Mouse (Mus musculus) c-Kit-positive CD71-positive TER-119-negative erythroid progenitor cells, embryonic 14.5 days (primary cell): Measurements from ENCODE around the gene Kctd12.

Experiments used
- DNase-seq: peaks from one replicate; pipeline ENCODE4 v3.0.0-alpha.2; 2013; ENCODE audit warnings: low read depth

Gene Kctd12

GRCm38 (mm10) chr14:102965841-102966240, 16.6 kb downstream of the Kctd12 start:
- no peak for DNase-seq

- no peak for DNase-seq
Observed at GRCm38 (mm10) chr14:102962019-102962418, 20.4 kb downstream of the Kctd12 start.

- no peak for DNase-seq
Observed at GRCm38 (mm10) chr14:102953511-102953910, 28.9 kb downstream of the Kctd12 start.

GRCm38 (mm10) chr14:102951974-102952373, 30.5 kb downstream of the Kctd12 start:
- DNase-seq = no peak

- DNase-seq = no peak
Observed at GRCm38 (mm10) chr14:102947796-102948195, 34.6 kb downstream of the Kctd12 start.

GRCm38 (mm10) chr14:102942222-102942843, 40.1 kb downstream of the Kctd12 start:
- no peak for DNase-seq

GRCm38 (mm10) chr14:102934878-102935277, 47.6 kb downstream of the Kctd12 start:
- no peak for DNase-seq

GRCm38 (mm10) chr14:102930933-102931332, 51.5 kb downstream of the Kctd12 start:
- DNase-seq = no peak

GRCm38 (mm10) chr14:102929545-102929944, 52.9 kb downstream of the Kctd12 start:
- DNase-seq = no peak

- no peak for DNase-seq
Observed at GRCm38 (mm10) chr14:102927847-102928466, 54.5 kb downstream of the Kctd12 start.
